Mouse (Mus musculus): ENCODE data around the gene Gm45799. TPM values are rescaled to one million over a fixed set of nuclear protein-coding genes. Genes with fewer than 3 reads are reported as not detected.

The Gm45799 gene
- polyA plus RNA-seq, 1 experiment from 2014 or later: 4.5 TPM

GRCm38 (mm10) chr7:105650639-105651435 lies 10.5 kb downstream of the Gm45799 start, which contains the start of gene Dnhd1:
Gene Dnhd1 (plus strand): TSS chr7:105650827.
- no peaks in the 10 kb centered on the region for H3K4me1 ChIP-seq
- peak within 1 kb of the TSS; percentile 47; the same call in 1 of the 2 replicates for H3K27ac ChIP-seq
- 3% methylated on average over 17 of the region's 17 CpGs for WGBS
- peak within 1 kb of the TSS; percentile 65 for H3K4me2 ChIP-seq (replicated peaks)
- no peak within 1 kb of the TSS; the same call in 1 of the 2 replicates for H3K9ac ChIP-seq
- H3K36me3 ChIP-seq: no peaks in the 10 kb centered on the region
- H3K27me3 ChIP-seq: no peaks in the 10 kb centered on the region
- no peaks in the 10 kb centered on the region for H3K9me3 ChIP-seq
- ATAC-seq (ENCODE audit: insufficient number of reproducible peaks, insufficient read depth, low FRiP score, low TSS enrichment): peak; percentile 91
- H3K4me3 ChIP-seq: peak within 1 kb of the TSS; percentile 32

- 15% methylated on average over 13 of the region's 13 CpGs for WGBS
- Histone ChIP-seq H3K36me3 (no peaks in the 10 kb centered on the region), H3K4me2 (replicated peaks) (peak overlapping the region; percentile 39), H3K4me3 (no peak overlapping the region), H3K27ac (no peak overlapping the region), H3K4me1 (peaks cover 2% of the 10 kb centered on the region; the same call in 1 of the 2 replicates), H3K9ac (no peak overlapping the region), H3K9me3 (no peaks in the 10 kb centered on the region), H3K27me3 (no peaks in the 10 kb centered on the region)
- peak; percentile 72; the same call in 1 of the 2 replicates for ATAC-seq (ENCODE audit: insufficient number of reproducible peaks, insufficient read depth, low FRiP score, low TSS enrichment)
Observed at GRCm38 (mm10) chr7:105685541-105686197, 45.3 kb downstream of the Gm45799 start.

GRCm38 (mm10) chr7:105690875-105691274 lies 50.5 kb downstream of the Gm45799 start:
- ATAC-seq (ENCODE audit: insufficient number of reproducible peaks, insufficient read depth, low FRiP score, low TSS enrichment): no peak
- WGBS: 76% methylated on average over 1 of the region's 1 CpGs
- no peaks in the 10 kb centered on the region for H3K9me3 ChIP-seq

GRCm38 (mm10) chr7:105703184-105703583 lies 62.8 kb downstream of the Gm45799 start:
- Histone ChIP-seq H3K27ac (no peak overlapping the region), H3K9ac (no peak overlapping the region), H3K4me3 (no peak overlapping the region), H3K27me3 (no peaks in the 10 kb centered on the region), H3K9me3 (no peaks in the 10 kb centered on the region), H3K4me2 (replicated peaks) (no peak overlapping the region), H3K36me3 (no peaks in the 10 kb centered on the region), H3K4me1 (no peaks in the 10 kb centered on the region)
- ATAC-seq (ENCODE audit: insufficient number of reproducible peaks, insufficient read depth, low FRiP score, low TSS enrichment): no peak
- WGBS: 83% methylated on average over 16 of the region's 16 CpGs

More at GRCm38 (mm10) chr7:105690875-105691274, 50.5 kb downstream of the Gm45799 start:
- no peak overlapping the region for H3K27ac ChIP-seq
- no peak overlapping the region for H3K9ac ChIP-seq
- H3K36me3 ChIP-seq: no peaks in the 10 kb centered on the region
- no peaks in the 10 kb centered on the region for H3K27me3 ChIP-seq
- H3K4me2 ChIP-seq (replicated peaks): no peak overlapping the region
- no peaks in the 10 kb centered on the region for H3K4me1 ChIP-seq
- no peak overlapping the region for H3K4me3 ChIP-seq

- Histone ChIP-seq H3K27me3 (no peaks in the 10 kb centered on the region), H3K9me3 (no peaks in the 10 kb centered on the region), H3K9ac (no peak overlapping the region), H3K4me1 (no peaks in the 10 kb centered on the region), H3K27ac (no peak overlapping the region), H3K4me3 (no peak overlapping the region), H3K4me2 (replicated peaks) (no peak overlapping the region), H3K36me3 (no peaks in the 10 kb centered on the region)
- 86% methylated on average over 4 of the region's 4 CpGs for WGBS
- no peak for ATAC-seq (ENCODE audit: insufficient number of reproducible peaks, insufficient read depth, low FRiP score, low TSS enrichment)
Observed at GRCm38 (mm10) chr7:105703816-105704215, 63.5 kb downstream of the Gm45799 start.

- H3K36me3 ChIP-seq: no peaks in the 10 kb centered on the region
- no peaks in the 10 kb centered on the region for H3K4me1 ChIP-seq
- H3K9me3 ChIP-seq: no peaks in the 10 kb centered on the region
- no peak overlapping the region for H3K4me3 ChIP-seq
- WGBS: 91% methylated on average over 5 of the region's 5 CpGs
- H3K4me2 ChIP-seq (replicated peaks): no peak overlapping the region
- H3K27ac ChIP-seq: no peak overlapping the region
- ATAC-seq (ENCODE audit: insufficient number of reproducible peaks, insufficient read depth, low FRiP score, low TSS enrichment): no peak
- H3K27me3 ChIP-seq: no peaks in the 10 kb centered on the region
- no peak overlapping the region for H3K9ac ChIP-seq
Observed at GRCm38 (mm10) chr7:105708733-105709132, 68.4 kb downstream of the Gm45799 start.

- Histone ChIP-seq H3K36me3 (no peaks in the 10 kb centered on the region), H3K27ac (no peak overlapping the region), H3K4me1 (no peaks in the 10 kb centered on the region), H3K9me3 (no peaks in the 10 kb centered on the region), H3K27me3 (no peaks in the 10 kb centered on the region), H3K9ac (no peak overlapping the region), H3K4me2 (replicated peaks) (no peak overlapping the region), H3K4me3 (no peak overlapping the region)
- ATAC-seq (ENCODE audit: insufficient number of reproducible peaks, insufficient read depth, low FRiP score, low TSS enrichment): no peak
- 58% methylated on average over 3 of the region's 3 CpGs for WGBS
Observed at GRCm38 (mm10) chr7:105715366-105715765, 75.0 kb downstream of the Gm45799 start.

GRCm38 (mm10) chr7:105721916-105722315 lies 81.6 kb downstream of the Gm45799 start:
- Histone ChIP-seq H3K9ac (no peak overlapping the region), H3K9me3 (no peaks in the 10 kb centered on the region), H3K36me3 (no peaks in the 10 kb centered on the region), H3K27me3 (no peaks in the 10 kb centered on the region), H3K4me1 (no peaks in the 10 kb centered on the region), H3K4me3 (no peak overlapping the region), H3K27ac (no peak overlapping the region), H3K4me2 (replicated peaks) (no peak overlapping the region)
- no peak for ATAC-seq (ENCODE audit: insufficient number of reproducible peaks, insufficient read depth, low FRiP score, low TSS enrichment)
- WGBS: 77% methylated on average over 2 of the region's 2 CpGs

- 81% methylated on average over 4 of the region's 4 CpGs for WGBS
- Histone ChIP-seq H3K36me3 (peaks cover 22% of the 10 kb centered on the region), H3K4me2 (replicated peaks) (no peak overlapping the region), H3K4me3 (no peak overlapping the region), H3K27ac (no peak overlapping the region), H3K4me1 (no peaks in the 10 kb centered on the region), H3K9ac (no peak overlapping the region), H3K9me3 (no peaks in the 10 kb centered on the region), H3K27me3 (no peaks in the 10 kb centered on the region)
- peak; percentile 64 for ATAC-seq (ENCODE audit: insufficient number of reproducible peaks, insufficient read depth, low FRiP score, low TSS enrichment)
Observed at GRCm38 (mm10) chr7:105726144-105726979, 86.0 kb downstream of the Gm45799 start.

- WGBS: 89% methylated on average over 4 of the region's 4 CpGs
- no peaks in the 10 kb centered on the region for H3K9me3 ChIP-seq
- no peak for ATAC-seq (ENCODE audit: insufficient number of reproducible peaks, insufficient read depth, low FRiP score, low TSS enrichment)
- H3K36me3 ChIP-seq: peaks cover 28% of the 10 kb centered on the region
- H3K27ac ChIP-seq: no peak overlapping the region
- no peak overlapping the region for H3K9ac ChIP-seq
- H3K27me3 ChIP-seq: no peaks in the 10 kb centered on the region
- no peak overlapping the region for H3K4me3 ChIP-seq
- no peaks in the 10 kb centered on the region for H3K4me1 ChIP-seq
- H3K4me2 ChIP-seq (replicated peaks): no peak overlapping the region
Observed at GRCm38 (mm10) chr7:105726980-105727325, 86.6 kb downstream of the Gm45799 start.

GRCm38 (mm10) chr7:105728701-105729428 lies 88.5 kb downstream of the Gm45799 start:
- 0 out of 2 replicates have a peak overlapping the region, but pooled peaks have one; percentile 6 for H3K27ac ChIP-seq
- H3K4me3 ChIP-seq: no peak overlapping the region
- H3K27me3 ChIP-seq: no peaks in the 10 kb centered on the region
- no peaks in the 10 kb centered on the region for H3K4me1 ChIP-seq
- ATAC-seq (ENCODE audit: insufficient number of reproducible peaks, insufficient read depth, low FRiP score, low TSS enrichment): no peak
- H3K36me3 ChIP-seq: peaks cover 47% of the 10 kb centered on the region
- H3K4me2 ChIP-seq (replicated peaks): no peak overlapping the region
- no peaks in the 10 kb centered on the region for H3K9me3 ChIP-seq
- no peak overlapping the region for H3K9ac ChIP-seq
- 85% methylated on average over 6 of the region's 6 CpGs for WGBS
